Mouse (Mus musculus) neural tube, embryonic 15.5 days (tissue): ENCODE data around the gene Ppfibp1. TPM values are rescaled to one million over a fixed set of nuclear protein-coding genes. Genes with fewer than 3 reads are reported as not detected.

Experiments used
- ATAC-seq: fragments of 200-750 bp; cut with Nextera tagmentation; 2 replicates; pipeline ENCODE4 v1.8.0; 2017; ENCODE audit warnings: mild to moderate bottlenecking, moderate TSS enrichment, moderate library complexity; ENCODE audit not compliant: low FRiP score
- H3K27ac ChIP-seq: fragments of 300-500 bp; sonication (generic); replicated peaks from 2 replicates; pipeline ENCODE4 v1.5.1; 2015; ENCODE audit warnings: mild to moderate bottlenecking, inconsistent platforms
- H3K27me3 ChIP-seq: fragments of 300-500 bp; sonication (generic); replicated peaks from 2 replicates; pipeline ENCODE4 v1.6.1; 2015; ENCODE audit warnings: inconsistent platforms
- H3K36me3 ChIP-seq: fragments of 300-500 bp; sonication (generic); 2 replicates; pipeline ENCODE4 v1.6.1; 2015; ENCODE audit warnings: inconsistent platforms
- H3K4me1 ChIP-seq: fragments of 300-500 bp; sonication (generic); 2 replicates; pipeline ENCODE4 v1.6.1; 2015; ENCODE audit warnings: inconsistent platforms
- H3K4me2 ChIP-seq: fragments of 300-500 bp; sonication (generic); 2 replicates; pipeline ENCODE4 v1.6.1; 2015; ENCODE audit warnings: inconsistent platforms, mild to moderate bottlenecking, moderate library complexity
- H3K4me3 ChIP-seq: fragments of 300-500 bp; sonication (generic); replicated peaks from 2 replicates; pipeline ENCODE4 v1.5.1; 2015; ENCODE audit warnings: mild to moderate bottlenecking, inconsistent platforms
- H3K9ac ChIP-seq: fragments of 300-500 bp; sonication (generic); replicated peaks from 2 replicates; pipeline ENCODE4 v1.6.1; 2015; ENCODE audit warnings: mild to moderate bottlenecking, inconsistent platforms
- H3K9me3 ChIP-seq: fragments of 300-500 bp; sonication (generic); replicated peaks from 2 replicates; pipeline ENCODE4 v1.6.1; 2016; ENCODE audit warnings: inconsistent platforms
- WGBS: fragments of 180-500 bp; shearing (Covaris S2); methylation state at CpG from one replicate; pipeline ENCODE4 v1.1.7; 2015; ENCODE audit warnings: mixed read lengths; 5-methylcytosine and 5-hydroxymethylcytosine counted together
- polyA plus RNA-seq: library from polyadenylated mRNA; unstranded; fragments of >200 nt; fragmentation: Nextera tagmentation; extraction: Ambion mirVana; gene quantifications from 2 replicates; pipeline ENCODE4 v1.2.1, GENCODE M21; 2015

Ppfibp1 gene
- 12.8 and 15.8 TPM in 2 replicates for polyA plus RNA-seq

DNA sequence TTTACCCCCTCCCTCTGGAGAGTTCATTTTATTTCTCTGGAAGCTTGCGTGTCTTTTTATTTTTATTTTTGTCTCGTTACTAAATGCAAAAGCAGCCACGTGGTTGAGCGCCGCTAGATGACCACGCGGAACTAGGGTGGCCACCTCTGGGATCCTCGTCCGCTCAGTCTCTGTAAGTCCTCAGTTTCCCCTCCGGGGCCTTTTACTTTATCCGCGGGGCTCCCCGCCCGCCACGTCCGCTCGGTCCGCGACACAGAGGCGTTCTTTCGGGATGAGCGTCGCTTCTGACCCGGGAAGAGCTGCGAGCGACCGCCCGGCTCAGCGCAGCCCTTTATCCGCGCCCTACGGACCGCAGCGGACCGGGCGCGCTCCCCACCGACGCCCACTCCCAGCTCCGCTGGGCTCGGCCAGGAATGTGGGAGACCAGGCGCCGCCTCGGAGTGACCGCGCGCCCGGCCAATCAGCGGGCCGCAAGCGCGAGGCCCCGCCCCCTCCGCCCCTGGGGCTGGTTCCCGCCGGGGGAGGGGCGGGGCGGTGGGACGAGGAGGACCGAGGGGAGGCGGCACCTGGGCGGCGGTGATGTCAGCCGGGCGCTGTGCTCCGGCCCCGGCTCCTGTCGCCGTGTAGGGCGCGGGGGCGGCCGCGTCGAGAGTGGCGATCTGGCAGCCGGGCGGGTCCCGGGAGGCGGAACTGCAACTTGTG, at the start of gene Ppfibp1:
TSS of gene Ppfibp1 (plus strand) at position 530 of the 702 bp plus-strand sequence.
- peak within 1 kb of the TSS; percentile 91 for H3K4me2 ChIP-seq
- peaks cover 14% of the 10 kb centered on the region for H3K27me3 ChIP-seq
- peak within 1 kb of the TSS; percentile 75 for H3K9ac ChIP-seq
- H3K4me1 ChIP-seq = 0 out of 2 replicates have a peak, but pooled peaks cover 11% of the 10 kb centered on the region
- WGBS = under 1% methylated on average over 74 of the region's 80 CpGs
- H3K9me3 ChIP-seq = no peaks in the 10 kb centered on the region
- H3K27ac ChIP-seq = 0 out of 2 replicates have a peak within 1 kb of the TSS, but pooled peaks have one; percentile 49
- H3K4me3 ChIP-seq = peak within 1 kb of the TSS; percentile 82
- ATAC-seq = peak; percentile 97
- no peaks in the 10 kb centered on the region for H3K36me3 ChIP-seq

DNA sequence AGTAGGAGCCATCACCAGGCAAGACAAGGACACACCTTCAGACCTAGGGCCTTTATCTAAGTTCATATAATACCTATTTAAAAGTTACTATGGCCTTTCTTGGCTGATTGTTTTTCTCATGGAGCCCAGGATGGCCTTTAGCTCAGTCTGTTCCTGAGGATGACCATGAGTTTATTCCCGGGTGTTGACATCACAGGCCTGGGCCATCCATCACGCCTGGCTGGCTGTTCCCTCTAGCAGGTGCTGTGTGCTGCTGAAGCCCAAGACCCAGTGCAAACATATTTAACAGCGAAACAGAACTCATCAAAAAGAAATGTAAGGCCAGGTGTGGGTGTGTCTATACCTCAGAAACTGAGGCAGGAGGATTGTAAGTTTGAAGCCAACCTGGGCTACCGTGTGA, 49.4 kb upstream of the Ppfibp1 start:
- Histone ChIP-seq H3K9ac (no peak overlapping the region), H3K4me1 (no peaks in the 10 kb centered on the region), H3K27me3 (no peaks in the 10 kb centered on the region), H3K36me3 (no peaks in the 10 kb centered on the region), H3K27ac (no peak overlapping the region), H3K4me3 (no peak overlapping the region), H3K9me3 (no peaks in the 10 kb centered on the region), H3K4me2 (no peak overlapping the region)
- 93% methylated on average over 4 of the region's 4 CpGs for WGBS
- no peak for ATAC-seq

DNA sequence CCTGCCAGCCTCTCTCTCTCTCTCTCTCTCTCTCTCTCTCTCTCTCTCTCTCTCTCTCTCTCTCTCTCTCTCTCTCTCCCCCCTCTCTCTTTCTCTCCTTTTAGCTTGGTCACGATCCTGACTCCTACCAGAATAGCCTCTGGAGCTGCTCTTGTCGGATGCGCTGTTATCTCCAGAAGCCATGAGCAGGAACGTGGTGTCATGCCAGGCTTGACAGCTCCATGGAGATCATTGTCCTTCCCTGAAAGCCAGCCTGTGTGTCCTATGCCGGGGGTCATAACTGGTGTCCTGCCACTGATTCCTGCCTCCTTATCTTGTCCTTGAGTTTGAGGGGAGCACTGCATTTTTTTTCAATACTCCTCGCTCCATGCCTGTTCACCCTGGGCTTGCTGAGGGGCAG, 43.4 kb upstream of the Ppfibp1 start:
- no peak for ATAC-seq
- no peaks in the 10 kb centered on the region for H3K36me3 ChIP-seq

DNA sequence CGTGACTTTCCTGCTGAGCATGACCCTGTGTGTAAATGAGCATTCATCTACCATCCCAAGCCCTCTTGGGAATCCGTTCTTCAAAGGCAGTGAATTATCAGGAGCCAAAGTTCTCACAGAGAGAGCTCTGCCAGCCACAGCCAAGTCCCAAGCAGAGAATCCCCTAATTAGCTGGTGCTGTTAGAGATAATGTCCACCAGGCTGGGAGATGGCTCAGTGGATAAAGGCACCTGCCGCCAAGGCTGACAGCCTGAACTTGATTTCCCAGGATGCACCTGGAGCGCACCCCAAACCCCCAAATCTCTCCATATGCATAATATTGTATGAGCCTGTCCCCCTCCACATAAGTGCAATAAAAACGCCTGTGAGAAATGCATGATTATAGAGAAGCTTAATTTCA, 42.9 kb upstream of the Ppfibp1 start:
- Histone ChIP-seq H3K27ac (no peak overlapping the region), H3K27me3 (no peaks in the 10 kb centered on the region), H3K4me3 (no peak overlapping the region), H3K4me2 (no peak overlapping the region), H3K9me3 (no peaks in the 10 kb centered on the region), H3K36me3 (no peaks in the 10 kb centered on the region), H3K9ac (no peak overlapping the region), H3K4me1 (no peaks in the 10 kb centered on the region)
- WGBS = 82% methylated on average over 5 of the region's 5 CpGs
- no peak for ATAC-seq

More for the DNA sequence above, 43.4 kb upstream of the Ppfibp1 start:
- no peak overlapping the region for H3K4me3 ChIP-seq
- H3K9me3 ChIP-seq = no peaks in the 10 kb centered on the region
- 87% methylated on average over 6 of the region's 6 CpGs for WGBS
- no peak overlapping the region for H3K27ac ChIP-seq
- H3K4me1 ChIP-seq = no peaks in the 10 kb centered on the region
- H3K4me2 ChIP-seq = no peak overlapping the region
- H3K9ac ChIP-seq = no peak overlapping the region
- no peaks in the 10 kb centered on the region for H3K27me3 ChIP-seq

DNA sequence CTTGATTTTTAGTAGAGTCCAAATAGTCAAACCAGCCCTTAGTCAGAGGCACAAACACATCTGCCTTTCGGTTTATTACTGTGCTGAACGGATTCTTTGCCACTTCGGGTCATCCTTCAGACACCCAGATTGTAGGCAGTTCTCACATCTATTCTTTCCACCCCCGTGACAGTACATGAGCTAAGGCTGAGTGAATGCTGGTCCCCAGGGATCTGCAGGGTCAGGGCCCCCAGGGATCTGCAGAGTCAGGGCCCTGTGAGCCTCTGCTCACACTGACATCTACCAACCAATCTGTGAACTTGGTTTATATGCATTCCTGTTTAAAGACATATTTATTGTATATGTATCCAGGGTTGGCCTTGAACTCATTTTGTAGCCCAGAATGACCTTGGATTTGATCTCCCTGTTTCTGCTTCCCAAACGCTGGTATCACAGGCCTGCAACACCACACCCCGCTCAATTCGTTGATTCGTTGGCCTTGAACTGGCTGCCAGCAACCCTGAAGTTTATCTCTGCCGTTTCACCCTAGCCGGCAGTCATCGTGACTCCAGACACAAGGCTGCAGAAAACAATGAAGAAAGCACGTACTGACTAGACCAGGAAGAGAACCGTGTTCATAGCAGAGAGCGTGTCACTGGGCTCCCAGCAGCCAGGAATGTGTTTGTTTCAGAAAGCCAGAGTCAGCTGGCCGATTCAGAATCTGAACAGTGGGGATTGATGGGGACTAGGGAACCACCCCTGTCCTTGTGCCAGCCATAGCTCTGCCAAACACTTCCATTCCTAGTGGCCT, 42.1 kb upstream of the Ppfibp1 start:
- Histone ChIP-seq H3K27me3 (no peaks in the 10 kb centered on the region), H3K4me3 (no peak overlapping the region), H3K36me3 (no peaks in the 10 kb centered on the region), H3K9me3 (no peaks in the 10 kb centered on the region), H3K9ac (no peak overlapping the region), H3K4me1 (no peaks in the 10 kb centered on the region), H3K4me2 (no peak overlapping the region), H3K27ac (no peak overlapping the region)
- ATAC-seq = no peak; the same call in 1 of the 2 replicates
- 72% methylated on average over 15 of the region's 15 CpGs for WGBS

DNA sequence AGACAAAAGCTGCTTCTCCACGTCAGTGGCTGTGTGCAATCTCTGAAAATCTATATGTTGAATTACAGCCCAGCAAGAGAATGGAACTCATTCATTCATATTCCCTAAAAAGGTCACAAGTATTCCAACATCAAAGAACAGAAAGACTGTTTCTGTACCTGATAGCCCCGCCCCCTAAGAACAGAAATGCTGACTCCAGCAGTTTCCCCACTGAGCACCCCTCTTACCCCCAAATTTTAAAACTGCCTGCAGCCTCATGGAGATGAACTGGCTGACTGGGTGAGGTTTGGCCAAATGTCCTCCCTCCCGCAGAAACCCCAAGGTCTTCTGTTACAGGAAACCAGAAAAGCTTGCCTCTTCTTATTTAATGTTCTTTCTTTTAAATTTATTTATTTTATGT, 40.9 kb upstream of the Ppfibp1 start:
- 80% methylated on average over 3 of the region's 3 CpGs for WGBS
- Histone ChIP-seq H3K27me3 (no peaks in the 10 kb centered on the region), H3K4me2 (no peak overlapping the region), H3K4me1 (no peaks in the 10 kb centered on the region), H3K27ac (no peak overlapping the region), H3K9ac (no peak overlapping the region), H3K9me3 (no peaks in the 10 kb centered on the region), H3K36me3 (no peaks in the 10 kb centered on the region), H3K4me3 (no peak overlapping the region)
- no peak for ATAC-seq

DNA sequence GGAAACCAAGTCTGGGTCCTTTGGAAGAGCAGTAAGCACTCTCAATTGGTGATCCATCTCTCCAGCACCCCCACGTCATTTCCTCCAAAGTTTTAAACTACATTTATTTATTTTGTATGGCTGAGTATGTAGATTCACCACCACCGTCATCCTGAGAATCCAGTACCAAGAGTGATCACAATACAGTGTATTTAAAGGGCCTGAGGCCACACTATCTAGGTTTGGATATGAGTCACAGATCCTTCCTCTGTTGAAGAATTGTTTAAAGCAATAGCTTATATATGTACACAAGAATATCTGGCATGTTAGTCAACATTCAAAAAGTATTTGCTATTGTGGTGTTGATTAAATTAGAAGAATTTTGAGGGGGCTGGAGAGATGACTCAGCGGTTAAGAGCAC, 40.0 kb upstream of the Ppfibp1 start:
- H3K9me3 ChIP-seq = no peaks in the 10 kb centered on the region
- H3K27ac ChIP-seq = no peak overlapping the region
- H3K9ac ChIP-seq = no peak overlapping the region
- H3K4me2 ChIP-seq = no peak overlapping the region
- H3K4me3 ChIP-seq = no peak overlapping the region
- no peaks in the 10 kb centered on the region for H3K36me3 ChIP-seq
- H3K27me3 ChIP-seq = no peaks in the 10 kb centered on the region
- 89% methylated on average over 3 of the region's 3 CpGs for WGBS
- no peaks in the 10 kb centered on the region for H3K4me1 ChIP-seq
- ATAC-seq = no peak

DNA sequence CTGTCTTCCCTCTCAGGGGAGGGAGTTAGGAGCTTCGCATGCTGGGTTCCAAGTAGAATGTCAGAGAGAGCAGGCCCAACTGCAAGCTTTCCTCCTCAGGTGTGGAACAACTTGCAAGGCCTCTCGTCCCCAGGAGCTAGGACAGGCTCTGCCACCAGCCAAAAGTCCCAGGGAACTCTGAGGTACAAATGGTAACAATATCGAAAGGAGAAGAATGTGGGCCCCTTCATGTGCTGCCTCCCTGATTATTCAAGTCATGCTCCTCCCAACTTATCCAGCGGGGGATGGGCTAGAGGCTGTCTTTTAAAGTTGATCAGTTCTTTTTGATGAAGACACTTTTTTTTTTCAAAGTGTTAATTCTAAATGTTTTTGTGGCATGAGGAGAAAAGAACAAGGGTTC, 38.2 kb upstream of the Ppfibp1 start, which contains the start of gene Smco2:
TSS of gene Smco2 (plus strand) at position 55 of the 400 bp plus-strand sequence.
- WGBS = 82% methylated on average over 4 of the region's 4 CpGs

DNA sequence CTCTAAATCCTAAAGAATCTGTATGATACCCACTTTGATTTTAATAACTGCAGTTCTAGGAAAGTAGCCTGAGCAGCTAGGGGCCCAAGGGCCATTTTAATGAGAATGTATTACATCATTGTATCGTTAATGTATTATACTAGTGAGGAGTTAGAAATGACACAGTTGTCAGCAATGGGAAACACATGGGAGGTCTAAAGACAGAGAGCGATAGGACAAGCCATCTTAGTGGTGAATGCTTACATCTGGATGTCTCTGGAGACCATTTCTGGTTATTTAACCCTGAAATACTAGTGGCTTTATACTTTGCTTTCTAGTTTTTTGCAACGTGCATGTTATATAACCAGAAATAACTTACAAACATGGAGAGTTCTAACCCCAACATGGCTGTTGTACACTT, 36.4 kb upstream of the Ppfibp1 start:
- Histone ChIP-seq H3K9me3 (no peaks in the 10 kb centered on the region), H3K9ac (no peak overlapping the region), H3K4me2 (no peak overlapping the region), H3K4me3 (no peak overlapping the region), H3K27me3 (no peaks in the 10 kb centered on the region), H3K36me3 (no peaks in the 10 kb centered on the region), H3K4me1 (no peaks in the 10 kb centered on the region), H3K27ac (no peak overlapping the region)
- WGBS = 82% methylated on average over 3 of the region's 3 CpGs
- ATAC-seq = no peak

More for the DNA sequence above, 38.2 kb upstream of the Ppfibp1 start, which contains the start of gene Smco2:
- no peaks in the 10 kb centered on the region for H3K9me3 ChIP-seq
- no peak within 1 kb of the TSS for H3K9ac ChIP-seq
- H3K36me3 ChIP-seq = no peaks in the 10 kb centered on the region
- H3K4me1 ChIP-seq = no peaks in the 10 kb centered on the region
- H3K4me2 ChIP-seq = no peak within 1 kb of the TSS
- no peak within 1 kb of the TSS for H3K27ac ChIP-seq
- ATAC-seq = no peak
- H3K4me3 ChIP-seq = no peak within 1 kb of the TSS
- no peaks in the 10 kb centered on the region for H3K27me3 ChIP-seq

DNA sequence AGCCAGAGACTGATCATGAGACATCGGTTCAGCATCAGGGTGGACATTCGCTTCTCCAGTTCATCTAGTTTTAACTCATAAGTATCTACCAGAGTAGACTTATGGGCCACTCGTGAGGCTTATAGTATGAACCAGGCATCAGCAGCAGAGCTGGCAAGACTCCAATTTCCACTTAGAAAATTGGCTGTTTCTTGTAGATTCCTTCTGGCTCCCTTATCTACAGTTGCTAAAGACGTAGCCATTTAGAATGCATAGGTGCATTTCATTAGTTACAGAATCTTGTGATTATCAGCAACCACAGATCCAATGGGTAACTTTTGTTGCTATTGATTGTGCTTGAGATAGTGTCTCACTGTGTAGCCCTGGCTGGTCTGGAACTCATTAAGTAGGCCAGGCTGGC, 35.5 kb upstream of the Ppfibp1 start:
- no peaks in the 10 kb centered on the region for H3K9me3 ChIP-seq
- ATAC-seq = no peak
- no peak overlapping the region for H3K4me3 ChIP-seq
- H3K27ac ChIP-seq = no peak overlapping the region
- no peaks in the 10 kb centered on the region for H3K4me1 ChIP-seq
- 81% methylated on average over 4 of the region's 4 CpGs for WGBS
- H3K27me3 ChIP-seq = no peaks in the 10 kb centered on the region
- H3K36me3 ChIP-seq = no peaks in the 10 kb centered on the region
- H3K9ac ChIP-seq = no peak overlapping the region
- H3K4me2 ChIP-seq = no peak overlapping the region

DNA sequence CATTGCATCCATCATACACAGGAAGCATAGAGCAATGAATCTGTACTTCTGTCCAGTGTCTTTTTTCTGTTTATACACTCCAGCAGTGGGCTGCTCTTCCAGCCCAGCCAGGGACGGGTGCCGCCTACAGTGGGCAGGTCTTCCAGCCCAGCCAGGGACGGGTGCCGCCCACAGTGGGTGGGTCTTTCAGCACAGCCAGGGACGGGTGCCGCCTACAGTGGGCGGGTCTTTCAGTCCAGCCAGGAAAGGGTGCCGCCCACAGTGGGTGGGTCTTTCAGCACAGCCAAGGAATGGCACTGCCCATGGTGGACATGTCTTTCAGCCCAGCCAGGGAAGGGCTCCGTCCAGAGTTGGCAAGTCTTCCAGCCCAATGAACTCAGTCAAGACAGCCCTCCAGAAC, 33.1 kb upstream of the Ppfibp1 start:
- ATAC-seq = no peak
- no peak overlapping the region for H3K9ac ChIP-seq
- H3K9me3 ChIP-seq = no peaks in the 10 kb centered on the region
- no peaks in the 10 kb centered on the region for H3K4me1 ChIP-seq
- no peaks in the 10 kb centered on the region for H3K27me3 ChIP-seq
- H3K27ac ChIP-seq = no peak overlapping the region
- no peaks in the 10 kb centered on the region for H3K36me3 ChIP-seq
- H3K4me2 ChIP-seq = no peak overlapping the region
- no peak overlapping the region for H3K4me3 ChIP-seq
- 95% methylated on average over 9 of the region's 9 CpGs for WGBS

DNA sequence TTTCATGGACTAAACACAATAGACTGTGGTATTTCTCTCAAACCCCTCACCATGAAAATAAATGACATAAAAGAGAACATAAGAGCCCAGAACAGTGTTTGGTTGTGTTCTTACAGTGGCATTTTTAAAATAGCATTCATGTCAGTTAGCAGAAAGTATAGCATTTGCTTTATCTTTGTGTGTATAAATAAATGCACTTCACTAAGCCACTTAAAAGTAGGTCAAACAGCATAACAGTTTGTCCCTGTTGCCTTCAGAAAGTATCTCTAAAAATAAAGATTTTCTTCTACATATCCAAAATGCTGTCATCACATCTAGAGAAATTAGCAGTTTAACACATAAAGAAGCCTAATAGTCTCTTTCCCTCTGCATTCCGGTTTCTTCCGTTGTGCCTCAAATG, 30.9 kb upstream of the Ppfibp1 start:
- H3K9ac ChIP-seq = no peak overlapping the region
- H3K36me3 ChIP-seq = no peaks in the 10 kb centered on the region
- H3K4me3 ChIP-seq = no peak overlapping the region
- H3K4me2 ChIP-seq = no peak overlapping the region
- no peaks in the 10 kb centered on the region for H3K27me3 ChIP-seq
- H3K27ac ChIP-seq = no peak overlapping the region
- H3K9me3 ChIP-seq = no peaks in the 10 kb centered on the region
- 97% methylated on average over 2 of the region's 2 CpGs for WGBS
- H3K4me1 ChIP-seq = no peaks in the 10 kb centered on the region
- ATAC-seq = no peak
